Mouse (Mus musculus): ENCODE data around the gene Ino80e. TPM values are rescaled to one million over a fixed set of nuclear protein-coding genes. Genes with fewer than 3 reads are reported as not detected.

The Ino80e gene
- polyA plus RNA-seq, 1 experiment from 2014 or later: 92.0 TPM

- WGBS: under 1% methylated on average over 71 of the region's 74 CpGs
- Histone ChIP-seq H3K9me3 (no peaks in the 10 kb centered on the region), H3K36me3 (peaks cover 13% of the 10 kb centered on the region), H3K4me1 (peaks cover 35% of the 10 kb centered on the region), H3K4me3 (peak overlapping the region; percentile 68), H3K27me3 (ENCODE audit: insufficient read depth, poor library complexity, severe bottlenecking) (peaks cover 66% of the 10 kb centered on the region), H3K27ac (peak overlapping the region; percentile 56)
- no peak for DNase-seq (ENCODE audit: low spot score)
Measured at GRCm38 (mm10) chr7:126847421-126848398, 14.5 kb downstream of the Ino80e start.

- Histone ChIP-seq H3K27me3 (ENCODE audit: insufficient read depth, poor library complexity, severe bottlenecking) (peaks cover 61% of the 10 kb centered on the region), H3K4me3 (peak within 1 kb of the TSS; percentile 68)
Measured at GRCm38 (mm10) chr7:126847116-126847420, 15.1 kb downstream of the Ino80e start, which contains the start of gene Doc2a. Gene Doc2a, plus strand, starts transcription at chr7:126847416.

DNA sequence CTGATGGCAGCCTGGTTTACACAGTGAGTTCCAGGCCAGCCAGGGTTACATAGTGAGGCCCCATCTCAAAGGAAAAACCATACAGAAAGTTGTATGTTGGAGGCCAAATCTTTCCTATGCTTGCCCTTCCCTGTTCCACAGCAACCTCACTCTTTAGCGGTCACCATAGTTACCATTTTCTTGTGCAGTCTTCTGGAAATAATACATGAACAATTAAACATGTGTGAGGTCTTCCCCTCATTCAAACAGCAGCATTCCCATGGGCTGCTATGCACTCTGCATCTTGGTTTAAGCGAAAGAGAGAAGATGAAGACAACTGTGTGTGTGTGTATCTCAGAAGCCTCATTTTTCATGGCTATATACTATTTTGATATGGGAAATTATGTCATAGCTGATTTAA is 16.7 kb downstream of the Ino80e start:
- DNase-seq (ENCODE audit: low spot score): no peak
- Histone ChIP-seq H3K9me3 (no peaks in the 10 kb centered on the region), H3K27me3 (ENCODE audit: insufficient read depth, poor library complexity, severe bottlenecking) (peaks cover 48% of the 10 kb centered on the region), H3K27ac (no peak overlapping the region), H3K4me3 (no peak overlapping the region), H3K4me1 (peaks cover 28% of the 10 kb centered on the region), H3K36me3 (no peaks in the 10 kb centered on the region)
- WGBS: 84% methylated on average over 2 of the region's 2 CpGs

More at GRCm38 (mm10) chr7:126847116-126847420, 15.1 kb downstream of the Ino80e start, which contains the start of gene Doc2a:
- peaks cover 7% of the 10 kb centered on the region for H3K36me3 ChIP-seq
- H3K4me1 ChIP-seq: peaks cover 35% of the 10 kb centered on the region
- H3K9me3 ChIP-seq: no peaks in the 10 kb centered on the region
- 25% methylated on average over 4 of the region's 4 CpGs for WGBS
- peak within 1 kb of the TSS; percentile 56 for H3K27ac ChIP-seq
- no peak for DNase-seq (ENCODE audit: low spot score)

DNA sequence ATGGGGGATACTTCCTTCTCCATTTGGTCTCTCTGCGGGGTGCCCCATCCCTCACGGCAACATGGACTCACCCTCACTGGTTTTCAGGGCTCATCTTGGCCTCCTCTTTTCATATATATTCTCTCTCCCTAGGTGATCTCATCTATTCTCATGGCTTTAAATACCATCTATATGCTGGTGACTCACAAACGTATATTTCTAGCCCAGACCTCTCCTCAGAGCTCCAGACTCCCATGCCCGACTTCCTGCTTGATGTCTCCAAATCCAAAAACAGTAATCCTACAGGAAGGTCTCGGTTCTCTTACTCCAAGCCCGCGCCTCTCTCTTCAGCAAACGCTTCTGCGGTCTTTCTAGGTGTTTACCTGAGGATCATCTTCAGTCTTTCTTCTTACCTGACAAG is 18.9 kb downstream of the Ino80e start:
- no peaks in the 10 kb centered on the region for H3K9me3 ChIP-seq
- H3K4me1 ChIP-seq: peaks cover 11% of the 10 kb centered on the region
- peaks cover 26% of the 10 kb centered on the region for H3K27me3 ChIP-seq (ENCODE audit: insufficient read depth, poor library complexity, severe bottlenecking)
- WGBS: 64% methylated on average over 9 of the region's 9 CpGs
- H3K4me3 ChIP-seq: no peak overlapping the region
- H3K27ac ChIP-seq: no peak overlapping the region
- DNase-seq (ENCODE audit: low spot score): no peak
- no peaks in the 10 kb centered on the region for H3K36me3 ChIP-seq

GRCm38 (mm10) chr7:126833294-126833693 is 28.9 kb downstream of the Ino80e start:
- no peak for DNase-seq (ENCODE audit: low spot score)
- H3K36me3 ChIP-seq: no peaks in the 10 kb centered on the region
- peaks cover 46% of the 10 kb centered on the region for H3K27me3 ChIP-seq (ENCODE audit: insufficient read depth, poor library complexity, severe bottlenecking)
- 95% methylated on average over 1 of the region's 1 CpGs for WGBS
- no peaks in the 10 kb centered on the region for H3K9me3 ChIP-seq
- H3K4me3 ChIP-seq: no peak overlapping the region
- H3K27ac ChIP-seq: no peak overlapping the region
- H3K4me1 ChIP-seq: 0 out of 2 replicates have a peak, but pooled peaks cover 3% of the 10 kb centered on the region

- peak overlapping the region; percentile 67 for H3K27ac ChIP-seq
- 2% methylated on average over 21 of the region's 21 CpGs for WGBS
- H3K27me3 ChIP-seq (ENCODE audit: insufficient read depth, poor library complexity, severe bottlenecking): peaks cover 52% of the 10 kb centered on the region
- DNase-seq (ENCODE audit: low spot score): peak; percentile 93
- no peaks in the 10 kb centered on the region for H3K9me3 ChIP-seq
- H3K36me3 ChIP-seq: no peaks in the 10 kb centered on the region
- H3K4me1 ChIP-seq: 0 out of 2 replicates have a peak, but pooled peaks cover 3% of the 10 kb centered on the region
- peak overlapping the region; percentile 56 for H3K4me3 ChIP-seq
Measured at GRCm38 (mm10) chr7:126832036-126832598, 30.1 kb downstream of the Ino80e start.

DNA sequence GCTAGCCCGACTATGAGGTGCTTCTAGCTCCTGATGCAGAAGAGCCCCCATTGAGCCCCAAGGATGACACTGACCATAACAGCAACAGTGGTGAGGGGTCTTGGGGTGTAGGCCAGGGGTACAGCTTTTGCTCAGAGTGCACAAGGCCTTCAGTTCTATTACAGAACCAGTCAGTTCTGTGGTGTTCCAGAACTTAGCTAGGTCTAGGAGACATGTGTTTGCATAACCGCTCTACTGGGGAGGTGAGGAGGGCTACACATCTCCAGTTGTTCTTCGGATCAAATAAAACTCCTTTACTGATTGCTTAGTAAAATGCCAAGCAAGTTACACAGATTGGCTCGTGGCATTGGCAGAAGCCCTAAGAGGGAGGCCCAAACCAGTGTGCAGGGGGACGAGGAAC is 30.6 kb downstream of the Ino80e start, which contains the start of gene 4930451I11Rik:
TSS of gene 4930451I11Rik (minus strand) at position 101 of the 400 bp plus-strand sequence.
- H3K4me1 ChIP-seq: 0 out of 2 replicates have a peak, but pooled peaks cover 3% of the 10 kb centered on the region
- H3K27me3 ChIP-seq (ENCODE audit: insufficient read depth, poor library complexity, severe bottlenecking): peaks cover 52% of the 10 kb centered on the region
- WGBS: 53% methylated on average over 5 of the region's 5 CpGs
- DNase-seq (ENCODE audit: low spot score): no peak
- H3K27ac ChIP-seq: peak within 1 kb of the TSS; percentile 67
- no peaks in the 10 kb centered on the region for H3K9me3 ChIP-seq
- H3K36me3 ChIP-seq: no peaks in the 10 kb centered on the region
- H3K4me3 ChIP-seq: peak within 1 kb of the TSS; percentile 56

GRCm38 (mm10) chr7:126825952-126826351 is 36.2 kb downstream of the Ino80e start:
- DNase-seq (ENCODE audit: low spot score): no peak
- Histone ChIP-seq H3K27ac (no peak overlapping the region), H3K4me1 (peaks cover 18% of the 10 kb centered on the region), H3K27me3 (ENCODE audit: insufficient read depth, poor library complexity, severe bottlenecking) (peaks cover 75% of the 10 kb centered on the region), H3K4me3 (no peak overlapping the region), H3K36me3 (no peaks in the 10 kb centered on the region), H3K9me3 (no peaks in the 10 kb centered on the region)
- 62% methylated on average over 5 of the region's 5 CpGs for WGBS

DNA sequence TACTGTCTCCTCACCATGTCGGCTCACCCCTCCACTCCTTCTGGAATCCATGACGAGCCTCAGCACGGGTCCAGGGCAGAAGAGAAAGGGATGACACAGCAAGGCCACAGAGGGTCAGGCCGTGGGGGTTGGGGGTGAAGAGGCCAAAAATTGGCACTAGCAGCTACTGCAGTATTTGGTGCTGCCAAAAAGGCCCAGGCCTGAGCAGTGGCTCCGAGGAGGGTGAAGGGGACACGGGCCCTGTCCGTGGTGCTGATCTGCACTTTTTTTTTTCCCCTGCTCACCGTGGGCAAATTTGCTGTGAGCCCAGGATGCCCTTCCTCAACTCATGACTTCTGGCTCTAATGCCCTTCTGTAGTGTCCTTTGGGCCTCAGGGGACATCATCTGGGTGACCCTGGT is 36.8 kb downstream of the Ino80e start:
- peaks cover 18% of the 10 kb centered on the region for H3K4me1 ChIP-seq
- no peak for DNase-seq (ENCODE audit: low spot score)

DNA sequence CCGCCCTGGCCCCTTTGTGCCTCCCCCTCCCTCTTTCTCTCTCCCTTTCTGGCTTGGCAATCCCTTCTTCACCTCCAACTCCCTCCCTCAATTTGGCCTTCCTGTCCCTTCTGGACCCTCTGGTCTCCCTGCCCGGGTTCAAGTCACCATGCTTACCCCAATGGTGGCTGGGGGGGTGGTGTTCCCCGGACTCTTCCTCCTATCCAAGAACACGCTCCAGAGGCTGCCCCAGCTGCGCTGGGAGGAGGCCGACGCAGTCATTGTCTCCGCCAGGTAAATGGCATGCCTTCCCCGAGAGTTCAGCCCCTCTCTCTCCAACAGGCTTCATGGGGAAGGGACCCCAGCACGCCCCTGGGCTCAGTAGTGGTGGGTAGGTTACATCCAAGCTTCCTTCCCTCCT is 38.2 kb downstream of the Ino80e start:
- H3K27me3 ChIP-seq (ENCODE audit: insufficient read depth, poor library complexity, severe bottlenecking): peaks cover 55% of the 10 kb centered on the region
- WGBS: 14% methylated on average over 10 of the region's 10 CpGs
- peaks cover 18% of the 10 kb centered on the region for H3K4me1 ChIP-seq
- H3K27ac ChIP-seq: no peak overlapping the region
- H3K36me3 ChIP-seq: no peaks in the 10 kb centered on the region
- no peak for DNase-seq (ENCODE audit: low spot score)
- H3K9me3 ChIP-seq: no peaks in the 10 kb centered on the region
- H3K4me3 ChIP-seq: no peak overlapping the region

More for the DNA sequence above, 36.8 kb downstream of the Ino80e start:
- peaks cover 69% of the 10 kb centered on the region for H3K27me3 ChIP-seq (ENCODE audit: insufficient read depth, poor library complexity, severe bottlenecking)
- no peaks in the 10 kb centered on the region for H3K9me3 ChIP-seq
- no peaks in the 10 kb centered on the region for H3K36me3 ChIP-seq
- H3K4me3 ChIP-seq: no peak overlapping the region
- 20% methylated on average over 8 of the region's 8 CpGs for WGBS
- H3K27ac ChIP-seq: no peak overlapping the region

- H3K4me1 ChIP-seq: peaks cover 18% of the 10 kb centered on the region
- no peaks in the 10 kb centered on the region for H3K36me3 ChIP-seq
- DNase-seq (ENCODE audit: low spot score): no peak
- 1% methylated on average over 12 of the region's 19 CpGs for WGBS
- H3K9me3 ChIP-seq: no peaks in the 10 kb centered on the region
- H3K27ac ChIP-seq: 0 out of 2 replicates have a peak overlapping the region, but pooled peaks have one; percentile 25
- H3K27me3 ChIP-seq (ENCODE audit: insufficient read depth, poor library complexity, severe bottlenecking): peaks cover 49% of the 10 kb centered on the region
- H3K4me3 ChIP-seq: peak overlapping the region; percentile 54
Measured at GRCm38 (mm10) chr7:126823202-126823711, 38.9 kb downstream of the Ino80e start.

- Histone ChIP-seq H3K27ac (0 out of 2 replicates have a peak overlapping the region, but pooled peaks have one; percentile 25), H3K36me3 (no peaks in the 10 kb centered on the region), H3K9me3 (no peaks in the 10 kb centered on the region), H3K27me3 (ENCODE audit: insufficient read depth, poor library complexity, severe bottlenecking) (peaks cover 48% of the 10 kb centered on the region), H3K4me1 (peaks cover 18% of the 10 kb centered on the region), H3K4me3 (peak overlapping the region; percentile 54)
- DNase-seq (ENCODE audit: low spot score): no peak
- 5% methylated on average over 9 of the region's 9 CpGs for WGBS
Measured at GRCm38 (mm10) chr7:126822741-126823140, 39.4 kb downstream of the Ino80e start.
